Mouse (Mus musculus): Measurements from ENCODE around the gene Rrp8. TPM values are rescaled to one million over a fixed set of nuclear protein-coding genes. Genes with fewer than 3 reads are reported as not detected.

Gene Rrp8
- polyA plus RNA-seq, 1 experiment from 2014 or later: 12.6 TPM

GRCm38 (mm10) chr7:105690875-105691274 is 46.3 kb downstream of the Rrp8 start:
- WGBS (ENCODE audit: insufficient replicate concordance): 23% methylated on average over 1 of the region's 1 CpGs
- Histone ChIP-seq H3K36me3 (replicated peaks) (no peaks in the 10 kb centered on the region), H3K27ac (replicated peaks) (no peak overlapping the region), H3K9me3 (replicated peaks) (no peaks in the 10 kb centered on the region), H3K9ac (no peak overlapping the region), H3K27me3 (no peaks in the 10 kb centered on the region), H3K4me1 (replicated peaks) (no peaks in the 10 kb centered on the region), H3K4me3 (replicated peaks) (no peak overlapping the region), H3K4me2 (no peak overlapping the region)
- no peak for ATAC-seq (ENCODE audit: insufficient read depth)

GRCm38 (mm10) chr7:105685541-105686197 is 51.5 kb downstream of the Rrp8 start:
- no peak overlapping the region for H3K9ac ChIP-seq
- H3K9me3 ChIP-seq (replicated peaks): no peaks in the 10 kb centered on the region
- H3K27ac ChIP-seq (replicated peaks): no peak overlapping the region
- 29% methylated on average over 13 of the region's 13 CpGs for WGBS (ENCODE audit: insufficient replicate concordance)
- H3K4me3 ChIP-seq (replicated peaks): no peak overlapping the region
- H3K4me1 ChIP-seq (replicated peaks): no peaks in the 10 kb centered on the region
- H3K27me3 ChIP-seq: no peaks in the 10 kb centered on the region
- no peak overlapping the region for H3K4me2 ChIP-seq
- H3K36me3 ChIP-seq (replicated peaks): no peaks in the 10 kb centered on the region
- no peak for ATAC-seq (ENCODE audit: insufficient read depth)

Other genes starting within 250 kb of the Rrp8 start
- gene Smpd1, start 183.0 kb downstream of the Rrp8 start, polyA plus RNA-seq (2015; fragmentation: Nextera tagmentation; extraction: Ambion mirVana): 21.9 and 22.0 TPM in 2 replicates
- 2.3 and 2.4 TPM in 2 replicates for gene Apbb1, start 155.7 kb downstream of the Rrp8 start, polyA plus RNA-seq (2015; fragmentation: Nextera tagmentation; extraction: Ambion mirVana)
- gene Hpx, start 137.2 kb downstream of the Rrp8 start, polyA plus RNA-seq (2015; fragmentation: Nextera tagmentation; extraction: Ambion mirVana): 343 and 400 TPM in 2 replicates
- gene Trim3, start 103.8 kb downstream of the Rrp8 start, polyA plus RNA-seq (2015; fragmentation: Nextera tagmentation; extraction: Ambion mirVana): 3.5 and 4.9 TPM in 2 replicates
- gene Timm10b, start 97.3 kb downstream of the Rrp8 start, polyA plus RNA-seq (2015; fragmentation: Nextera tagmentation; extraction: Ambion mirVana): 94.4 and 98.5 TPM in 2 replicates
- 10.9 and 13.8 TPM in 2 replicates for gene Arfip2, start 97.0 kb downstream of the Rrp8 start, polyA plus RNA-seq (2015; fragmentation: Nextera tagmentation; extraction: Ambion mirVana)
- 14.4 and 24.6 TPM in 2 replicates for gene Gm45799, start 96.8 kb downstream of the Rrp8 start, polyA plus RNA-seq (2015; fragmentation: Nextera tagmentation; extraction: Ambion mirVana)
- gene Dnhd1, start 86.6 kb downstream of the Rrp8 start, polyA plus RNA-seq (2015; fragmentation: Nextera tagmentation; extraction: Ambion mirVana): 0.10 and 0.32 TPM in 2 replicates
- 120 and 127 TPM in 2 replicates for gene Ilk, start 793 bp downstream of the Rrp8 start, polyA plus RNA-seq (2015; fragmentation: Nextera tagmentation; extraction: Ambion mirVana)
- 110 and 117 TPM in 2 replicates for gene Taf10, start 7.0 kb upstream of the Rrp8 start, polyA plus RNA-seq (2015; fragmentation: Nextera tagmentation; extraction: Ambion mirVana)
- gene Tpp1, start 14.8 kb upstream of the Rrp8 start, polyA plus RNA-seq (2015; fragmentation: Nextera tagmentation; extraction: Ambion mirVana): 59.4 and 62.5 TPM in 2 replicates
- 0.76 and 0.82 TPM in 2 replicates for gene Dchs1, start 50.3 kb upstream of the Rrp8 start, polyA plus RNA-seq (2015; fragmentation: Nextera tagmentation; extraction: Ambion mirVana)
- gene Mrpl17, start 73.7 kb upstream of the Rrp8 start, polyA plus RNA-seq (2015; fragmentation: Nextera tagmentation; extraction: Ambion mirVana): 213 and 216 TPM in 2 replicates
- 0.64 and 1.0 TPM in 2 replicates for gene Gm4070, start 216.6 kb upstream of the Rrp8 start, polyA plus RNA-seq (2015; fragmentation: Nextera tagmentation; extraction: Ambion mirVana)